Mouse (Mus musculus) forebrain, embryonic 13.5 days (tissue): Measurements from ENCODE around the gene Slc5a3. TPM values are rescaled to one million over a fixed set of nuclear protein-coding genes. Genes with fewer than 3 reads are reported as not detected.
A peak's percentile ranks its signal among the peaks of the same experiment; 100 is the strongest.

ENCODE experiments used
- ATAC-seq: fragments of 200-750 bp; cut with Nextera tagmentation; 2 replicates; pipeline ENCODE4 v1.8.0; 2017
- H3K27ac ChIP-seq: fragments of 300-500 bp; sonication (generic); 2 replicates; pipeline ENCODE4 v1.5.1; 2015; ENCODE audit warnings: inconsistent platforms, mild to moderate bottlenecking, moderate library complexity
- H3K27me3 ChIP-seq: fragments of 300-500 bp; sonication (generic); 2 replicates; pipeline ENCODE4 v1.6.1; 2015; ENCODE audit warnings: mild to moderate bottlenecking, inconsistent platforms
- H3K36me3 ChIP-seq: fragments of 300-500 bp; sonication (generic); 2 replicates; pipeline ENCODE4 v1.6.1; 2015; ENCODE audit warnings: mild to moderate bottlenecking, inconsistent platforms; ENCODE audit not compliant: poor library complexity, severe bottlenecking
- H3K4me1 ChIP-seq: fragments of 300-500 bp; sonication (generic); 2 replicates; pipeline ENCODE4 v1.6.1; 2015; ENCODE audit warnings: inconsistent platforms
- H3K4me2 ChIP-seq: fragments of 300-500 bp; sonication (generic); 2 replicates; pipeline ENCODE4 v1.6.1; 2015; ENCODE audit warnings: inconsistent platforms, mild to moderate bottlenecking, moderate library complexity
- H3K4me3 ChIP-seq: fragments of 300-500 bp; sonication (generic); 2 replicates; pipeline ENCODE4 v1.5.1; 2015; ENCODE audit warnings: mild to moderate bottlenecking, inconsistent platforms
- H3K9ac ChIP-seq: fragments of 300-500 bp; sonication (generic); 2 replicates; pipeline ENCODE4 v1.6.1; 2015; ENCODE audit warnings: mild to moderate bottlenecking, inconsistent platforms
- H3K9me3 ChIP-seq: fragments of 300-500 bp; sonication (generic); replicated peaks from 2 replicates; pipeline ENCODE4 v1.6.1; 2016; ENCODE audit warnings: inconsistent platforms
- WGBS: fragments of 180-500 bp; shearing (Covaris S2); methylation state at CpG from one replicate; pipeline ENCODE4 v1.1.7; 2015; 5-methylcytosine and 5-hydroxymethylcytosine counted together
- polyA plus RNA-seq: library from polyadenylated mRNA; unstranded; fragments of >200 nt; fragmentation: Nextera tagmentation; extraction: Ambion mirVana; gene quantifications from 2 replicates; pipeline ENCODE4 v1.2.1, GENCODE M21; 2015

Slc5a3 gene
- 8.6 and 11.5 TPM in 2 replicates for polyA plus RNA-seq

GRCm38 (mm10) chr16:92057852-92058643, at the start of gene Slc5a3, which contains the start of the genes Mrps6 and Gm49711:
Gene Slc5a3 (plus strand): TSS chr16:92058322.
Gene Mrps6 (plus strand): TSS chr16:92058270.
Gene Gm49711 (plus strand): TSS chr16:92058316.
- peak; percentile 94 for ATAC-seq
- H3K4me2 ChIP-seq = peak within 1 kb of the TSS; percentile 83
- peaks cover 25% of the 10 kb centered on the region for H3K36me3 ChIP-seq
- peak within 1 kb of the TSS; percentile 79 for H3K27ac ChIP-seq
- H3K9me3 ChIP-seq = peaks cover 10% of the 10 kb centered on the region
- peak within 1 kb of the TSS; percentile 87 for H3K4me3 ChIP-seq
- no peaks in the 10 kb centered on the region for H3K27me3 ChIP-seq
- H3K9ac ChIP-seq = peak within 1 kb of the TSS; percentile 84
- peaks cover 29% of the 10 kb centered on the region for H3K4me1 ChIP-seq
- under 1% methylated on average over 64 of the region's 99 CpGs for WGBS

DNA sequence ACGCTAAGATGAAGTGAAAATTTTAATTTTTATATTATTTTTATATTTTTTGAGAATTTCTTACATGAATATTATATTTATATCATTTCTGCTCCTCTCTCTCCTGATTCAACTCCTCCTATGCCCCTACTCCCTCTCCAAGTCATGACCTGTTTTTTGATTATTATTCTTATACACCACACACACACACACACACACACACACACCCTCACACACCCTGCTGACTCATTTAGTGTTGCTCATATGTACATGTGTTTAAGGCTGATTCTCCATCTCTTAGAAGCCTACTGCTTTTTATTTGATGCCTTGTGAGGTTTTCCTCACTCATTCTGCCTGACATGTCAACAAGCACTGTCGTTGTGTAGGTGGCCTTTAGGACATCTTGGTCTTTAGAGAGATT, 48.5 kb upstream of the Slc5a3 start:
- H3K27ac ChIP-seq = no peak overlapping the region
- H3K9ac ChIP-seq = no peak overlapping the region
- no peaks in the 10 kb centered on the region for H3K36me3 ChIP-seq
- peaks cover 4% of the 10 kb centered on the region; the same call in 1 of the 2 replicates for H3K9me3 ChIP-seq
- H3K4me1 ChIP-seq = no peaks in the 10 kb centered on the region
- no peaks in the 10 kb centered on the region for H3K27me3 ChIP-seq
- 90% methylated on average over 2 of the region's 2 CpGs for WGBS
- no peak overlapping the region for H3K4me3 ChIP-seq
- no peak for ATAC-seq
- no peak overlapping the region for H3K4me2 ChIP-seq

- no peak overlapping the region for H3K4me3 ChIP-seq
- no peaks in the 10 kb centered on the region for H3K9me3 ChIP-seq
- H3K4me2 ChIP-seq = no peak overlapping the region
- ATAC-seq = no peak
- no peaks in the 10 kb centered on the region for H3K27me3 ChIP-seq
- 91% methylated on average over 8 of the region's 8 CpGs for WGBS
- H3K27ac ChIP-seq = no peak overlapping the region
- no peaks in the 10 kb centered on the region for H3K36me3 ChIP-seq
- no peak overlapping the region for H3K9ac ChIP-seq
- H3K4me1 ChIP-seq = peaks cover 14% of the 10 kb centered on the region
These were observed 41.3 kb upstream of the Slc5a3 start for GRCm38 (mm10) chr16:92016792-92017191.

DNA sequence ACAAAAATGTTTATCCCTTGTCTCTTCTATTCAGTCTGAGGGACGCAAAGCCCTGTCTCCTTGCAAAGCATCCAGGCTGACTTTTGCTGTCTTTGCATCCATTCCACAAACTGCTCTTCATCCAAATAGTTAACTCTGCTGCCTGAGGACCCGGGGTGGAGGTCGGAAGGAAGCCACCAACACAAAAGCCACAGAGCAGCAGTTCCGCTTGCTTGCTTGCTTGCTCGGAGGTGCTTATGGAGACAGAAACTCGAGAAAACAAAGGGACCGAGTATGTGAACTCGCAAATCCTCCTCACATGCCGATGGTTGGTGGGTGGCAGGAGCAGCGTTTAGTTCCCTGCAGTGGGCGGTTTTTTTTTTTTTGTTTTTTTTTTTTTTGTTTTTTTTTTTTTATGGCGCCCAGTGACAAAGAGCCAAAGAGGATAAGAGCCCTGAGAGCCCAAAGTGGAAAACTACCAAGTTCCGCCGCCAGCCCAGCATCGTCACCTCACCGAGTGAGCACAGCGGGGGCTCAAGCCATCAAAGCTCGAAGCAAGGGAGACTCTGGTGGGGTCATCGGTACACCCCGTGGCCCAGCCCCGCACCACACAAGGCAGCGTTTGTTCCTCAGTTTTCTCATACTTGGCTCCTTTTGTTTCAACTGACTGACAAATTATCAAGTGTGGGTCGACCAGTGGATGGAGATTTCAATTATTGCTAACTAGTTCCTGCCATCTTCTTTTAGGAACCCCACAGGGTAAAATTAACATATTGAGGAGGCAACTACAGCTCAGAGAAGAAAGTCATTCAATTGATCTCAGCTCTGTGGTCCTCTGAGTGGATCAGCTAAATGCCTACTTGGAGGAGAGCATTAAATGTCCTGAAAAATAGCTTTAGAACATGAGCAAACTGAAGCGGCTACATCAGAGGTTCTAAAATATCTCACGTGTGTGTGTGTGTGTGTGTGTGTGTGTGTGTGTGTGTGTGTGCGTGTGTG, 38.7 kb upstream of the Slc5a3 start:
- ATAC-seq = peak; percentile 86
- H3K36me3 ChIP-seq = no peaks in the 10 kb centered on the region
- peaks cover 14% of the 10 kb centered on the region for H3K4me1 ChIP-seq
- H3K27ac ChIP-seq = peak overlapping the region; percentile 35; the same call in 1 of the 2 replicates
- H3K27me3 ChIP-seq = no peaks in the 10 kb centered on the region
- peak overlapping the region; percentile 62 for H3K9ac ChIP-seq
- WGBS = 5% methylated on average over 26 of the region's 26 CpGs
- H3K4me3 ChIP-seq = peak overlapping the region; percentile 38
- peak overlapping the region; percentile 63 for H3K4me2 ChIP-seq
- no peaks in the 10 kb centered on the region for H3K9me3 ChIP-seq

- Histone ChIP-seq H3K4me1 (peaks cover 14% of the 10 kb centered on the region), H3K27ac (no peak overlapping the region), H3K36me3 (no peaks in the 10 kb centered on the region), H3K9ac (no peak overlapping the region), H3K4me2 (no peak overlapping the region), H3K9me3 (no peaks in the 10 kb centered on the region), H3K4me3 (no peak overlapping the region), H3K27me3 (no peaks in the 10 kb centered on the region)
- ATAC-seq = no peak
- 82% methylated on average over 12 of the region's 12 CpGs for WGBS
These were observed 36.3 kb upstream of the Slc5a3 start for GRCm38 (mm10) chr16:92021656-92022400.

GRCm38 (mm10) chr16:92022494-92023283, 35.4 kb upstream of the Slc5a3 start:
- WGBS = 65% methylated on average over 20 of the region's 20 CpGs
- H3K36me3 ChIP-seq = no peaks in the 10 kb centered on the region
- no peak overlapping the region for H3K4me3 ChIP-seq
- no peaks in the 10 kb centered on the region for H3K9me3 ChIP-seq
- H3K27ac ChIP-seq = no peak overlapping the region
- no peak overlapping the region for H3K9ac ChIP-seq
- H3K27me3 ChIP-seq = no peaks in the 10 kb centered on the region
- H3K4me1 ChIP-seq = peaks cover 14% of the 10 kb centered on the region
- no peak overlapping the region for H3K4me2 ChIP-seq
- no peak for ATAC-seq

DNA sequence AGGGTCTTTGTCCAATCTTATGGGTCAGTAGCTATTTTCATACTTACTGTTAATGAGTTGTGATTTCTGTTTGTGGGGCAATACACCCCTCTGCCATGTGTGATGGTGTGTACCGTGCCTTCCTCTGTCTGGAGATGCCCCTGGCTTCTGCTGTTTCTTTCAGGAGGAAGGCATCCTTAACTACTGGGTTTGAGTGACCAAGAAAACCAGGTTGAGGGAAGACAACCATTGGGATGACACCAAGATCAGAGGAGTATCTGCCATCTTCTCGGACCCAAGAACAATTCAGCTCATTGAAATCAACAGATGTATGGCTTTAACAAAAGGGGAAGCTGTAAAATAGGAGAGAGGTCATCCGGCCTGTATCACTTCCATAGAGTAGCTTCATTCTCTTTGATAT, 24.8 kb upstream of the Slc5a3 start:
- H3K9me3 ChIP-seq = no peaks in the 10 kb centered on the region
- H3K36me3 ChIP-seq = no peaks in the 10 kb centered on the region
- WGBS = 94% methylated on average over 3 of the region's 3 CpGs
- no peak overlapping the region for H3K4me3 ChIP-seq
- H3K27ac ChIP-seq = no peak overlapping the region
- no peak overlapping the region for H3K4me2 ChIP-seq
- no peaks in the 10 kb centered on the region for H3K4me1 ChIP-seq
- no peak overlapping the region for H3K9ac ChIP-seq
- H3K27me3 ChIP-seq = no peaks in the 10 kb centered on the region
- ATAC-seq = no peak

- no peak for ATAC-seq
- Histone ChIP-seq H3K36me3 (no peaks in the 10 kb centered on the region), H3K4me1 (no peaks in the 10 kb centered on the region), H3K4me2 (no peak overlapping the region), H3K9me3 (no peaks in the 10 kb centered on the region), H3K4me3 (no peak overlapping the region), H3K27me3 (no peaks in the 10 kb centered on the region), H3K9ac (no peak overlapping the region), H3K27ac (no peak overlapping the region)
- WGBS = 75% methylated on average over 5 of the region's 5 CpGs
These were observed 23.4 kb upstream of the Slc5a3 start for GRCm38 (mm10) chr16:92034676-92035075.

GRCm38 (mm10) chr16:92036701-92037100, 21.4 kb upstream of the Slc5a3 start:
- H3K9me3 ChIP-seq = no peaks in the 10 kb centered on the region
- no peak overlapping the region for H3K4me2 ChIP-seq
- no peaks in the 10 kb centered on the region for H3K27me3 ChIP-seq
- H3K4me3 ChIP-seq = no peak overlapping the region
- no peak overlapping the region for H3K9ac ChIP-seq
- H3K4me1 ChIP-seq = no peaks in the 10 kb centered on the region
- no peaks in the 10 kb centered on the region for H3K36me3 ChIP-seq
- ATAC-seq = no peak
- H3K27ac ChIP-seq = no peak overlapping the region
- 78% methylated on average over 8 of the region's 8 CpGs for WGBS

DNA sequence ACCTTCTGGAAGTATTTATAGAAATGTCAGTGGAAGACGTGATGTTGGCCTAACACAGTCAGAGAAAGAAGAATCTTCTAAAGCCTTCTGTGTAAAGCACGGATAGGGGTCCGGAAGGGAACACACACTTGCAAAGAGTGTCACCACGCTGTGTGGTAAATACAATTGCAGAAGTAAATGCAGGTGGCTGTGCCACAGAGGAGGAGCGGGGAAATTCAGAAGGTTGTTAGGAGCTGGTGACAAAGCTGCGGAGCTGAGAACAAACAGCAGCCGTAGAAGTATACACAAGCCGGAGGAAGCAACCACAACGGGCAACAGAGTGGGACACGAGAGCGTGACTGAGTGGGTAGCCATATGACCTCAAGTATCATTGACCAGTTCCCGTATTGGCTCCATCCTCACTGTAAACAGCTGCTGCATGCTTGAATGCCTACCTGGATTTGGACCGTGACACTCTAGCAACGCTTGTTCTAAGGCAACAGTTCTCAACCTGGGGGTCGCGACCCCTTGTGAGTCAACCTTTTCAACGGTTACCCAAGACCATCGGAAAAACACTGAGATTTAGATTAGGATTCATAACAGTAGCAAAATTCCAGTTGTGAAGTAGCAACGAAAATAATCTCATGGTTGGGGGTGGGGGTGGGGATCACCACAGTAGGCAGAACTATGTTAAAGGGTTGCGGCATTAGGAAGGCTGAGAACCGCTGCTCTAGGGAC, 20.1 kb upstream of the Slc5a3 start:
- no peak overlapping the region for H3K4me3 ChIP-seq
- no peak overlapping the region for H3K9ac ChIP-seq
- no peaks in the 10 kb centered on the region for H3K4me1 ChIP-seq
- no peak overlapping the region for H3K4me2 ChIP-seq
- H3K9me3 ChIP-seq = no peaks in the 10 kb centered on the region
- WGBS = 92% methylated on average over 21 of the region's 21 CpGs
- no peak for ATAC-seq
- H3K27ac ChIP-seq = no peak overlapping the region
- no peaks in the 10 kb centered on the region for H3K36me3 ChIP-seq
- H3K27me3 ChIP-seq = no peaks in the 10 kb centered on the region
